Mouse (Mus musculus) megakaryocyte, embryonic 14.5 days (primary cell): ENCODE results near the gene Snx29.

ENCODE experiments used
- FLI1 ChIP-seq: IDR thresholded peaks from 2 replicates; pipeline ENCODE4 v1.6.1; 2012; ENCODE audit warnings: low read length, inconsistent platforms, mixed read lengths
- GATA1 ChIP-seq: IDR thresholded peaks from 3 replicates; pipeline ENCODE4 v1.6.1; 2012; ENCODE audit warnings: mixed read lengths, low read length, inconsistent platforms, borderline replicate concordance

DNA sequence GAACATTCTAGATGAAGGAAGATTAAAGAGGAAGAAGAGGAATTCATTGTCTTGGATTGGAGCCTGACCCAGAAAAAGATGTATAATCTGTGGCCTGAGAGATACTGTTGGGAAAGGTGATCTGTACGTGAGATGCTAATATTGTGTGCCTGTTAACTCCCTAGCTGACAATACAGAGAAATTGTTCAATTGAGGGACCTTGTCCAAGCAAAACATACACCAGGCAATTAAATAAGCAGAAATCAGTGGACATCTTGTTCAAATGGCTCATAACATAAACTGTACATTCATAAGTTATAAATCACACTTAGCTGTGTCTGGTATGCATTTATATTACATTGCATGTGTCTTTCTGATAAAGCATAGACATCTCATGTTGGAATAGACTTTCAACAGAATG lies 451.6 kb downstream of the Snx29 start:
- no peak for TF ChIP-seq GATA1
- TF ChIP-seq FLI1, result no peak
